ENCODE assay signal across 8 mouse cellular contexts in the genomic region with DNA sequence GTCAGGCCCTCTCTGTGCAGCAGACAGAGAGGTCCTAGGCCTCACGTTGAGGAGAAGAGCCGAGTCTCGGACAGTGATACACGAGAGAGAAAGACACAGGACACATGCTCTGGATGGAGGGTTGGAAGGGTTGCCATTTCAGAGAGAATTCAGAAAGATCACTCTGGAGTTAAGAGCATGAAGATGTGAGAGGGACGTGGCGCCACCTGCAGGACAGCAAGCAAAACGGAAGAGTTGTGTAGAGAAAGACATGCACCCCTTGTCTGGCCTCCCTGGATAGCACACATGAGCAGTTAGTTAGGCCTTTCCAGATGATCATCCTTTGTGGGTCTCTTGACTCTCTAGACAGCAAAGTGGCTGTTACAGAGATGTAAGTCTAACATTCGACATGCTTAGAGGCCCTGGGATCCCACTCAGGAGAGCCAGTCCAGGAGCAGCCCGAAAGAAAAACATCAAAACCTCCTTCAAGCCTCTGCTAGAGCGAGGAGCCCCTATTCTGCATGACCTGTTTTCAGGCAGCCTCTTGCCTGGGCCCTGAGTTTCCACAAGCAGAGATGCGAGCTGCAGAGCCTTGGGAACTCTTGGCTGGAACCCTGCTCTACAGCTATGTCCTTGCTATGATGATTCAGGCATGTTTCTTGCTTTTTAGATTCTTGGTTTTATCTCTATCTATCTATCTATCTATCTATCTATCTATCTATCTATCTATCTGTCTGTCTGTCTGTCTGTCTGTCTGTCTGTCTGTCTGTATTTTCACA. TPM values are rescaled to one million over a fixed set of nuclear protein-coding genes. Genes with fewer than 3 reads are reported as not detected.
A peak's percentile ranks its signal among the peaks of the same experiment; 100 is the strongest.
DNase-seq lines count a peak whose midpoint lies in the region; ATAC-seq and TF ChIP-seq lines count a peak whose summit lies in the region.
"Had no signal": no experiment of that assay in that cellular context is flagged by ENCODE, and none has a peak within 500 bp of the region (broad histone marks: within the 10 kb centered on the region; RNA-seq: fewer than 3 reads in every experiment).

No protein-coding gene starts in this region.

- TF ChIP-seq POLR2A in small intestine, adult 2 months (IDR thresholded peaks at IDR 0.05; ENCODE audit: low read depth, low read length), result no peak

- WGBS in hindbrain, postnatal 0 days, result 37% methylated on average over 11 of the region's 11 CpGs
- WGBS in small intestine, adult 2 months, result 41% methylated on average over 11 of the region's 11 CpGs

- H3K9ac ChIP-seq in hindbrain, postnatal 0 days (replicated peaks; ENCODE audit: low read length), result no peak overlapping the region

- ATAC-seq in hindbrain, postnatal 0 days, result peak; percentile 67; the same call in 1 of the 2 replicates

- H3K4me1 ChIP-seq in hindbrain, postnatal 0 days (ENCODE audit: insufficient read depth, low read length), result no peaks in the 10 kb centered on the region
- H3K4me1 ChIP-seq in small intestine, adult 2 months (ENCODE audit: control insufficient read depth, insufficient read depth, insufficient read length, low read length), result no peaks in the 10 kb centered on the region

- no peaks in the 10 kb centered on the region for H3K9me3 ChIP-seq in hindbrain, postnatal 0 days (ENCODE audit: low read length)

- peak; percentile 64 for DNase-seq in ovary, postnatal 14 days (ENCODE audit: low spot score)
- DNase-seq in ovary, adult 18-20 months (ENCODE audit: low spot score), result no peak
- peak; percentile 82 for DNase-seq in adrenal gland, postnatal 14 days
- DNase-seq in embryo, embryonic 11 days, result peak; percentile 79
- peak; percentile 84 for DNase-seq in hindbrain, postnatal 0 days (ENCODE audit: low spot score)
- peak; percentile 77 for DNase-seq in lung, postnatal 14 days

- no peaks in the 10 kb centered on the region for H3K36me3 ChIP-seq in hindbrain, postnatal 0 days (ENCODE audit: insufficient read depth, low read length)
- H3K36me3 ChIP-seq in small intestine, adult 2 months (ENCODE audit: control insufficient read depth, insufficient read depth, low read length), result no peaks in the 10 kb centered on the region

- no peak overlapping the region for H3K4me2 ChIP-seq in hindbrain, postnatal 0 days (ENCODE audit: low read depth, low read length)

- no peak overlapping the region for H3K4me3 ChIP-seq in hindbrain, postnatal 0 days (ENCODE audit: low read length)
- no peak overlapping the region for H3K4me3 ChIP-seq in small intestine, adult 2 months (ENCODE audit: low read depth, low read length)

- TF ChIP-seq CTCF in hindbrain, postnatal 0 days (IDR thresholded peaks at IDR 0.05; ENCODE audit: low read depth), result peak; percentile 91
- TF ChIP-seq CTCF in small intestine, adult 2 months (IDR thresholded peaks at IDR 0.05; ENCODE audit: extremely low read depth, insufficient read length, insufficient replicate concordance, low read depth, low read length), result peak; percentile 66; the same call in 1 of the 2 replicates

- no peaks in the 10 kb centered on the region for H3K27me3 ChIP-seq in hindbrain, postnatal 0 days (ENCODE audit: insufficient read depth, low read length)
- 0 out of 2 replicates have a peak, but pooled peaks cover 2% of the 10 kb centered on the region for H3K27me3 ChIP-seq in small intestine, adult 2 months (ENCODE audit: control insufficient read depth, insufficient read depth, low read length)

- no peak overlapping the region for H3K27ac ChIP-seq in hindbrain, postnatal 0 days
- no peak overlapping the region for H3K27ac ChIP-seq in small intestine, adult 2 months (ENCODE audit: insufficient read depth, low read depth, low read length)

RNA-seq across cellular contexts. Expression of a gene that starts 18.8 kb away (rescaled TPM):
- total RNA-seq in adrenal gland, postnatal 14 days (2021), result 58.0 and 62.1 TPM in 2 replicates
- 35.7 and 53.1 TPM in 2 replicates for total RNA-seq in hindbrain, postnatal 0 days (2014; rRNA removed)
- polyA plus RNA-seq in hindbrain, postnatal 0 days (2015; fragmentation: Nextera tagmentation; extraction: Ambion mirVana), result 16.1 and 18.1 TPM in 2 replicates
- polyA plus RNA-seq in small intestine, adult 2 months (2012; rRNA removed), result 41.0 and 74.2 TPM in 2 replicates

RNA-seq across cellular contexts. Expression of a gene that starts 33.6 kb away (rescaled TPM):
- total RNA-seq in adrenal gland, postnatal 14 days (2021), result 16.3 and 18.5 TPM in 2 replicates
- total RNA-seq in hindbrain, postnatal 0 days (2014; rRNA removed), result 6.1 and 7.9 TPM in 2 replicates
- polyA plus RNA-seq in hindbrain, postnatal 0 days (2015; fragmentation: Nextera tagmentation; extraction: Ambion mirVana), result 7.2 and 8.7 TPM in 2 replicates
- 16.3 and 23.3 TPM in 2 replicates for polyA plus RNA-seq in small intestine, adult 2 months (2012; rRNA removed)

RNA-seq across cellular contexts. Expression of a gene that starts 43.8 kb away (rescaled TPM):
- total RNA-seq in adrenal gland, postnatal 14 days (2021), result not detected in 2 replicates
- not detected in 2 replicates for total RNA-seq in hindbrain, postnatal 0 days (2014; rRNA removed)
- not detected in 2 replicates for polyA plus RNA-seq in hindbrain, postnatal 0 days (2015; fragmentation: Nextera tagmentation; extraction: Ambion mirVana)
- polyA plus RNA-seq in small intestine, adult 2 months (2012; rRNA removed), result 12.3 and 24.9 TPM in 2 replicates
- total RNA-seq: layer of hippocampus, adult 18-20 months had no signal
